Mouse (Mus musculus) G1E-ER4 (cell line): ENCODE data around the gene Iscu. TPM values are rescaled to one million over a fixed set of nuclear protein-coding genes. Genes with fewer than 3 reads are reported as not detected.

Experiments used
- GATA1 ChIP-seq: IDR thresholded peaks from one replicate; pipeline ENCODE4 v1.8.0; 2012; ENCODE audit warnings: low read length, inconsistent platforms
- polyA plus RNA-seq: library from polyadenylated mRNA; stranded (reverse); fragments of >175 nt; gene quantifications from 2 replicates; pipeline ENCODE4 v1.2.3, GENCODE M21; 2012

Iscu gene
- polyA plus RNA-seq, 1 experiment = 65.6 TPM

GRCm38 (mm10) chr5:113815638-113816152 is 43.1 kb downstream of the Iscu start:
- no peak for TF ChIP-seq GATA1

GRCm38 (mm10) chr5:113818572-113818971 is 46.0 kb downstream of the Iscu start:
- no peak for TF ChIP-seq GATA1

- TF ChIP-seq GATA1 = no peak
These were observed 51.7 kb downstream of the Iscu start for GRCm38 (mm10) chr5:113824228-113824627.

GRCm38 (mm10) chr5:113825558-113825957 is 53.0 kb downstream of the Iscu start:
- no peak for TF ChIP-seq GATA1

GRCm38 (mm10) chr5:113826619-113827018 is 54.1 kb downstream of the Iscu start:
- no peak for TF ChIP-seq GATA1

Other genes with a start within 250 kb of the Iscu start
- gene Cmklr1, start 122.3 kb upstream of the Iscu start, polyA plus RNA-seq = not detected in 2 replicates
- not detected in 2 replicates for gene 1700069L16Rik, start 48.0 kb upstream of the Iscu start, polyA plus RNA-seq
- gene Ficd, start 36.9 kb upstream of the Iscu start, polyA plus RNA-seq = 1.9 and 2.3 TPM in 2 replicates
- gene Sart3, start 238 bp upstream of the Iscu start, polyA plus RNA-seq = 47.6 and 50.0 TPM in 2 replicates
- 0.05 and 0.14 TPM in 2 replicates for gene Tmem119, start 27.8 kb downstream of the Iscu start, polyA plus RNA-seq
- gene Selplg, start 59.9 kb downstream of the Iscu start, polyA plus RNA-seq = 40.3 and 52.4 TPM in 2 replicates
- gene Coro1c, start 136.0 kb downstream of the Iscu start, polyA plus RNA-seq = 72.9 and 83.3 TPM in 2 replicates
- gene Ssh1, start 221.1 kb downstream of the Iscu start, polyA plus RNA-seq = 13.1 and 16.5 TPM in 2 replicates
- not detected in 2 replicates for gene Dao, start 231.0 kb downstream of the Iscu start, polyA plus RNA-seq